Mouse (Mus musculus) midbrain, embryonic 12.5 days (tissue): ENCODE results near the gene AL732309.1. TPM values are rescaled to one million over a fixed set of nuclear protein-coding genes. Genes with fewer than 3 reads are reported as not detected.

Source experiments
- ATAC-seq: fragments of 200-750 bp; cut with Nextera tagmentation; 2 replicates; pipeline ENCODE4 v1.8.0; 2017; ENCODE audit warnings: low read depth, moderate TSS enrichment, moderate library complexity; ENCODE audit not compliant: low FRiP score
- H3K27ac ChIP-seq: fragments of 300-500 bp; sonication (generic); replicated peaks from 2 replicates; pipeline ENCODE4 v1.5.1; 2016; ENCODE audit warnings: mild to moderate bottlenecking
- H3K27me3 ChIP-seq: fragments of 300-500 bp; sonication (generic); 2 replicates; pipeline ENCODE4 v1.6.1; 2016; ENCODE audit warnings: mild to moderate bottlenecking
- H3K36me3 ChIP-seq: fragments of 300-500 bp; sonication (generic); 2 replicates; pipeline ENCODE4 v1.6.1; 2016
- H3K4me1 ChIP-seq: fragments of 300-500 bp; sonication (generic); 2 replicates; pipeline ENCODE4 v1.6.1; 2016
- H3K4me2 ChIP-seq: fragments of 300-500 bp; sonication (generic); replicated peaks from 2 replicates; pipeline ENCODE4 v1.6.1; 2016; ENCODE audit warnings: mild to moderate bottlenecking, moderate library complexity
- H3K4me3 ChIP-seq: fragments of 300-500 bp; sonication (generic); 2 replicates; pipeline ENCODE4 v1.5.1; 2016; ENCODE audit warnings: mild to moderate bottlenecking
- H3K9ac ChIP-seq: fragments of 300-500 bp; sonication (generic); replicated peaks from 2 replicates; pipeline ENCODE4 v1.6.1; 2016; ENCODE audit warnings: mild to moderate bottlenecking, moderate library complexity
- H3K9me3 ChIP-seq: fragments of 300-500 bp; sonication (generic); 2 replicates; pipeline ENCODE4 v1.6.1; 2016; ENCODE audit warnings: mild to moderate bottlenecking
- WGBS: fragments of 180-500 bp; shearing (Covaris S2); methylation state at CpG from one replicate; pipeline ENCODE4 v1.1.7; 2016; 5-methylcytosine and 5-hydroxymethylcytosine counted together
- polyA plus RNA-seq: library from polyadenylated mRNA; unstranded; fragments of >200 nt; fragmentation: Nextera tagmentation; extraction: Ambion mirVana; gene quantifications from 2 replicates; pipeline ENCODE4 v1.2.1, GENCODE M21; 2016

AL732309.1 gene
- polyA plus RNA-seq, 1 experiment from 2014 or later: 5.1 TPM

DNA sequence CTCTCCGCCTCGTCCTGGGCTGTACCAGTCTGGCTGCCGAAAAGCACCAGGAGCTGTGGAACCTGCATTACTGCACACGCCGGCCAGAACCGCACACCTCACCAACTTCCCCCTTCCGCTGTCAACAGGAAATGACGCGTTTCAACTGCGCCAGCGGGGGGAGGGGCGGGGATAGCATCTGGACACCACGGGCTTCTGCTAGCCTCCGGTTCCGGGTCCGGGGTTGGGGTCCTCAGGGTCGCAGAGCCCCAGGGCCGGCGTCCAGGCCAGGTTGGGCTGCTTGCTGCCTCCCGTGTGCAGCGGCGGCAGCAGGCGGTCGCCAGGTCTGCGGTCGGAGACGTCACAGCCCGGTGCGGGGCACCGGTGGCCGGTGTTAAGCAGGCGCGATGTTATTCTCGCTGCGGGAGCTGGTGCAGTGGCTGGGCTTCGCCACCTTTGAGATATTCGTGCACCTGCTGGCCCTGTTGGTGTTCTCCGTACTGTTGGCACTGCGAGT, 8.7 kb upstream of the AL732309.1 start, which contains the start of gene Tmem203:
TSS of gene Tmem203 (plus strand) at position 156 of the 496 bp plus-strand sequence.
- peak within 1 kb of the TSS; percentile 87 for H3K9ac ChIP-seq
- peak within 1 kb of the TSS; percentile 98 for H3K4me2 ChIP-seq

GRCm38 (mm10) chr2:25252331-25252730, 5.7 kb upstream of the AL732309.1 start:
- Histone ChIP-seq H3K4me3 (no peak overlapping the region), H3K4me1 (peaks cover 17% of the 10 kb centered on the region), H3K27ac (no peak overlapping the region), H3K9ac (no peak overlapping the region), H3K27me3 (no peaks in the 10 kb centered on the region), H3K36me3 (peaks cover 46% of the 10 kb centered on the region), H3K9me3 (no peaks in the 10 kb centered on the region), H3K4me2 (no peak overlapping the region)
- ATAC-seq: no peak
- 92% methylated on average over 1 of the region's 1 CpGs for WGBS

More for the DNA sequence above, 8.7 kb upstream of the AL732309.1 start, which contains the start of gene Tmem203:
- peak; percentile 91 for ATAC-seq
- WGBS: under 1% methylated on average over 39 of the region's 39 CpGs
- H3K4me1 ChIP-seq: peaks cover 17% of the 10 kb centered on the region
- H3K27me3 ChIP-seq: no peaks in the 10 kb centered on the region
- peaks cover 20% of the 10 kb centered on the region for H3K36me3 ChIP-seq
- peak within 1 kb of the TSS; percentile 99 for H3K4me3 ChIP-seq
- no peaks in the 10 kb centered on the region for H3K9me3 ChIP-seq
- H3K27ac ChIP-seq: peak within 1 kb of the TSS; percentile 75

- H3K27ac ChIP-seq: no peak overlapping the region
- 91% methylated on average over 4 of the region's 4 CpGs for WGBS
- H3K36me3 ChIP-seq: peaks cover 36% of the 10 kb centered on the region
- no peak overlapping the region for H3K4me2 ChIP-seq
- no peak for ATAC-seq
- H3K27me3 ChIP-seq: peaks cover 32% of the 10 kb centered on the region
- H3K9me3 ChIP-seq: no peaks in the 10 kb centered on the region
- H3K4me1 ChIP-seq: peaks cover 30% of the 10 kb centered on the region
- no peak overlapping the region for H3K4me3 ChIP-seq
- H3K9ac ChIP-seq: no peak overlapping the region
These were observed 2.5 kb downstream of the AL732309.1 start for GRCm38 (mm10) chr2:25244144-25244543.

DNA sequence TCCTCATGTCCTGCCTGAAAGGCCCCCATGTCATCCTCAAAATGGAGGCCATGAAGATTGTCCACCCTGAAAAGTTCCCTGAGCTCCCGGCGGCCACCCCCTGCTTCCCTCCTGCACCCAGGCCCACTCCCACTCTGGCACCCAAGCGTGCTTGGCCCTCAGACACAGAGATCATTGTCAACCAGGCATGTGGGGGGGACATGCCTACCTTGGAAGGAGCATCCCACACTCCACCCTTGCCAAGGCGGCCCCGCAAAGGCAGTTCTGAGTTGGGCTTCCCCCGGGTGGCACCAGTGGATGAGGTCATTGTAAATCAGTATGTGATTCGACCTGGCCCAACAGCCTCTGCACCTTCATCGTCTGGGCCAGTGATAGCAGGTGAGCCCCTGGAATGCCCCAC, 3.3 kb downstream of the AL732309.1 start:
- no peak overlapping the region for H3K27ac ChIP-seq
- H3K9ac ChIP-seq: 0 out of 2 replicates have a peak overlapping the region, but pooled peaks have one; percentile 83
- no peaks in the 10 kb centered on the region for H3K9me3 ChIP-seq
- peaks cover 37% of the 10 kb centered on the region for H3K27me3 ChIP-seq
- peak overlapping the region; percentile 68 for H3K4me3 ChIP-seq
- 84% methylated on average over 8 of the region's 8 CpGs for WGBS
- peaks cover 30% of the 10 kb centered on the region for H3K4me1 ChIP-seq
- ATAC-seq: no peak
- H3K36me3 ChIP-seq: peaks cover 28% of the 10 kb centered on the region
- H3K4me2 ChIP-seq: peak overlapping the region; percentile 94

DNA sequence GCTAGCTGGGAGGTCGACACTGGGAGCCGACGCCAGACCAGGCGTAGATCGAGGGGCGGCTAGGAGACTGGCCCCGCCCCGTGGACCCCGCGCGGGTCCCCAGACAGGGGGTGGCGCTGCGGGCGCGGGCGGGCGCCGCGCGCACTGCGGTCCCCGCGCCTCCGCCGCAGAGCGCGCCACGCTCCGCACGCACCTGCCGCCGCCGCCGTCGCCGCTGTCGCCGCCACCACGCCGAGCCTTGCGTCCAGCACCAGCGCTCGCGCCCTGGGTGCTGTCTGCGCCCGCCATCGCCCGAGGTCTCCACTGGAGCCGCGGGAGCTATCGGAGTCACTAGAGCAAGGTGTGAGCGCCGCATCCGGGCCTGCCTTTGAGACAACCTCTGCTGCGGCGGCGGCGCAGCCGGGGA, 4.6 kb downstream of the AL732309.1 start, which contains the start of the genes Rnf208 and Cysrt1:
TSS of gene Rnf208 (plus strand) at position 155 of the 406 bp plus-strand sequence.
TSS of gene Cysrt1 (minus strand) at position 352 of the 406 bp plus-strand sequence.
- Histone ChIP-seq H3K9me3 (no peaks in the 10 kb centered on the region), H3K9ac (peak within 1 kb of the TSS; percentile 83), H3K4me1 (peaks cover 30% of the 10 kb centered on the region), H3K4me3 (peak within 1 kb of the TSS; percentile 68), H3K4me2 (peak within 1 kb of the TSS; percentile 94), H3K27ac (peak within 1 kb of the TSS; percentile 42; the same call in 1 of the 2 replicates), H3K36me3 (peaks cover 21% of the 10 kb centered on the region; the same call in 1 of the 2 replicates), H3K27me3 (peaks cover 37% of the 10 kb centered on the region)
- WGBS: 0% methylated on average over 23 of the region's 59 CpGs
- ATAC-seq: peak; percentile 51; the same call in 1 of the 2 replicates

DNA sequence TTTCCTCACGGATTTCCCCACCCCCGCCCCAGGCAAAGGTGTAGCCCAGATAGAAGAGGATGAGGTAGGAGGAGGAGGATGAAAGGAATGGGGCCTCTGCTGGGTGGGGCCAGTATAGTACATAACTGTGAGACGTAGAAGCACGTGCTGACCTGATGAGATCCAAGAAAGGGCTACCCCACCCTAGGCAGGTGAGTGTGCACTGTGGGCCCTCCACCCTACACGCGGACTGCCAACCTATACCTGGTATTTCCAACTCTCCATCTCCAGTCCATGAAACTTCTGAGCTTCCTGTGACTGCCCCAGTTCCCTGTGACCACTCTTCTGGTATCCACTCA, 5.3 kb downstream of the AL732309.1 start:
- Histone ChIP-seq H3K36me3 (peaks cover 18% of the 10 kb centered on the region; the same call in 1 of the 2 replicates), H3K27ac (0 out of 2 replicates have a peak overlapping the region, but pooled peaks have one; percentile 42), H3K4me3 (peak overlapping the region; percentile 68), H3K27me3 (peaks cover 37% of the 10 kb centered on the region), H3K4me2 (peak overlapping the region; percentile 94), H3K9me3 (no peaks in the 10 kb centered on the region), H3K9ac (no peak overlapping the region), H3K4me1 (peaks cover 30% of the 10 kb centered on the region)
- peak; percentile 38 for ATAC-seq
- 22% methylated on average over 6 of the region's 6 CpGs for WGBS

DNA sequence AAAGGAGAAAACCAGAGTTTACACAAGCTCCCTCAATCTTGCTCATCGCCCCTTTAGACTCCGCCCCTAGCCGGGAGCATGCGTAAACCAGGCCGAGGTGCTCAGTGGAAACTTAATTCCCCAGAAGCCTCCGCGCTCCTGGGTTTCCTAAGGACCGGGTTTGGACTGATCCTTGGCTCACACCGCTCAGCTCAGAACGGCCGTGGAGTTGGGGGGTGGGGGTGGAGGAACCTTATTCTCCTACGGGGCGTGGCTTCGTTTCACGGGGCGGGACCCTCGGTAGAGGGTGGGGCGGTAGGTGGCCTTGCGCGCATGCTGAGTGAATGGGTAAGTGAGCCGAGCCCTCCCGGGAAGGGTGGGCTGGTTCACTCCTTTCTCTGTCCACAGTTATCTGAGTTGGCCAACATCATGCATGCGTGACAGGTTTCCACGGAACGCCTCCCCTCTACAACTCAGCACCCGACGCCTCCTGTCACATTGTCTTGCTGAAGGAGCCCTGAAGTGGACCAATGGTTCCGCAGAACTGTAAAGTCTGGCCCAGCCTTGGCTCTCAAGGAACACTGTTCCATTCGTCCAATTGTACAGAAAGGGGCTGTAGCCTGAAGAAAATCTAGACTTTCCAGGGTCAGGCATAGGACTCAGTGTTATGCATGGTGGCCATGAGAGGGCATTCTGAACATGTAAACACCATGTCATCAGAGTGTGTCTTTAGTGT, 5.8 kb downstream of the AL732309.1 start:
- ATAC-seq: peak; percentile 75
- Histone ChIP-seq H3K9me3 (no peaks in the 10 kb centered on the region), H3K4me1 (peaks cover 30% of the 10 kb centered on the region), H3K4me2 (peak overlapping the region; percentile 94), H3K9ac (peak overlapping the region; percentile 37; the same call in 1 of the 2 replicates), H3K27ac (peak overlapping the region; percentile 42; the same call in 1 of the 2 replicates), H3K36me3 (peaks cover 13% of the 10 kb centered on the region; the same call in 1 of the 2 replicates), H3K27me3 (peaks cover 37% of the 10 kb centered on the region), H3K4me3 (peak overlapping the region; percentile 68)
- WGBS: 1% methylated on average over 29 of the region's 29 CpGs

DNA sequence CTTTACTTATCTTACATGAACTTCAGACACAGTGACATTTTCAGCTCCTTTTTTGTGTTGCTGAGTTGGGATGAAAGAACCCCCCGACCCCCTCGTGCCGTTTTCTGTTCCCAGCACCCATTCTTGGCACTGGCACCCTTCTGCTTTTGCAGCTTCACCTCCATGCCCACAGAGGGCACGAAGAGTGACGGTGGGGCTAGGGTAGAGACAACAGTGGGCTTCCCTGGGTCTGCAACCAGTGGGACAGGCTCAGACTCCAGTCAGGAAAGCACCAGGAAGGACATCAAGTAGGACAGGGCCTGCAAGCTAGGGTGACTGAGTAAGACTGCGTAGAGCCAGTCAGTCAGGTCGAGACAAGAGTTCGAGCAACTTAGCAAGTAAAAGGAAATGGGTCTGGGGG, 6.4 kb downstream of the AL732309.1 start:
- peak; percentile 16; the same call in 1 of the 2 replicates for ATAC-seq
- Histone ChIP-seq H3K4me3 (peak overlapping the region; percentile 68), H3K36me3 (0 out of 2 replicates have a peak, but pooled peaks cover 8% of the 10 kb centered on the region), H3K4me2 (peak overlapping the region; percentile 94), H3K4me1 (peaks cover 30% of the 10 kb centered on the region), H3K27me3 (peaks cover 37% of the 10 kb centered on the region), H3K9me3 (no peaks in the 10 kb centered on the region), H3K9ac (no peak overlapping the region), H3K27ac (peak overlapping the region; percentile 42; the same call in 1 of the 2 replicates)
- WGBS: 46% methylated on average over 8 of the region's 8 CpGs

- Histone ChIP-seq H3K9me3 (no peaks in the 10 kb centered on the region), H3K27me3 (peaks cover 37% of the 10 kb centered on the region), H3K4me3 (no peak overlapping the region), H3K9ac (no peak overlapping the region), H3K4me2 (no peak overlapping the region), H3K36me3 (0 out of 2 replicates have a peak, but pooled peaks cover 3% of the 10 kb centered on the region), H3K27ac (no peak overlapping the region), H3K4me1 (peaks cover 30% of the 10 kb centered on the region)
- ATAC-seq: no peak
- WGBS: 93% methylated on average over 3 of the region's 3 CpGs
These were observed 6.9 kb downstream of the AL732309.1 start for GRCm38 (mm10) chr2:25239766-25240165.

GRCm38 (mm10) chr2:25238106-25238505, 8.6 kb downstream of the AL732309.1 start:
- no peak for ATAC-seq
- no peak overlapping the region for H3K9ac ChIP-seq
- no peak overlapping the region for H3K27ac ChIP-seq
- H3K27me3 ChIP-seq: peaks cover 28% of the 10 kb centered on the region
- no peaks in the 10 kb centered on the region for H3K36me3 ChIP-seq
- no peak overlapping the region for H3K4me3 ChIP-seq
- H3K4me2 ChIP-seq: no peak overlapping the region
- peaks cover 29% of the 10 kb centered on the region for H3K4me1 ChIP-seq
- no peaks in the 10 kb centered on the region for H3K9me3 ChIP-seq

GRCm38 (mm10) chr2:25237522-25237921, 9.1 kb downstream of the AL732309.1 start:
- H3K4me2 ChIP-seq: no peak overlapping the region
- peaks cover 23% of the 10 kb centered on the region for H3K27me3 ChIP-seq
- ATAC-seq: no peak
- H3K4me3 ChIP-seq: no peak overlapping the region
- H3K36me3 ChIP-seq: no peaks in the 10 kb centered on the region
- WGBS: 74% methylated on average over 4 of the region's 4 CpGs
- H3K9ac ChIP-seq: no peak overlapping the region
- H3K27ac ChIP-seq: no peak overlapping the region
- H3K4me1 ChIP-seq: peaks cover 23% of the 10 kb centered on the region
- H3K9me3 ChIP-seq: no peaks in the 10 kb centered on the region

DNA sequence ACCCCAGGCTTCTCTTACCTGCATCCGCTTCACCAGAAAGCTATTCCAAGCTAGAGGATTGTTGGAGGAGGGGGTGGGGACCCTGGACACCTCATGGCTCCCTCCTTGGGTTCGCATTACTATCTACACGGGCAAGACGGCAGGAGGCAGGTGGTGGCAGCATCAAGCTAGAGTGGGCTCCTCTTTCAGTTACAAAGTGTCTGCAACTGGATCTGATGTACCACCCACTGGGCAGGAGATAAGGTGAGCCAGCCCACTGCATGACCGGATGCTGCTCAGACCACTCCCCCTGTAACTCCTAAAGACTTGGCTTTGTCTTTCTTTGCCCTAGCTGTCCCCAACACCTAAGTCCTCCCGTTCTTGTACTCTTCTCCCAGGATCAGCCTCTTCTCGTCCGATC, 10.0 kb downstream of the AL732309.1 start, which contains the start of gene Rnf224:
TSS of gene Rnf224 (minus strand) at position 174 of the 400 bp plus-strand sequence.
- 41% methylated on average over 8 of the region's 8 CpGs for WGBS
- Histone ChIP-seq H3K27ac (no peak within 1 kb of the TSS), H3K9ac (no peak within 1 kb of the TSS), H3K4me1 (peaks cover 14% of the 10 kb centered on the region), H3K4me2 (no peak within 1 kb of the TSS), H3K27me3 (peaks cover 18% of the 10 kb centered on the region), H3K36me3 (no peaks in the 10 kb centered on the region), H3K9me3 (no peaks in the 10 kb centered on the region), H3K4me3 (no peak within 1 kb of the TSS)
- no peak for ATAC-seq
